Mouse (Mus musculus): ENCODE measurements around the gene Btg2. TPM values are rescaled to one million over a fixed set of nuclear protein-coding genes. Genes with fewer than 3 reads are reported as not detected.

Btg2 gene
- polyA plus RNA-seq, 1 experiment from 2014 or later: 6.0 TPM

- no peak overlapping the region for H3K4me3 ChIP-seq (ENCODE audit: inconsistent target)
- no peaks in the 10 kb centered on the region for H3K36me3 ChIP-seq (ENCODE audit: inconsistent target)
- no peaks in the 10 kb centered on the region for H3K79me2 ChIP-seq (ENCODE audit: inconsistent target)
- H3K27ac ChIP-seq: peak overlapping the region; percentile 81
- 16% methylated on average over 9 of the region's 9 CpGs for WGBS (ENCODE audit: missing documents)
These were observed 15.2 kb downstream of the Btg2 start for GRCm38 (mm10) chr1:134063773-134064125.

- Histone ChIP-seq H3K79me2 (ENCODE audit: inconsistent target) (no peaks in the 10 kb centered on the region), H3K4me3 (ENCODE audit: inconsistent target) (no peak overlapping the region), H3K36me3 (ENCODE audit: inconsistent target) (no peaks in the 10 kb centered on the region), H3K27ac (peak overlapping the region; percentile 81)
- WGBS (ENCODE audit: missing documents): 19% methylated on average over 31 of the region's 33 CpGs
These were observed 15.7 kb downstream of the Btg2 start for GRCm38 (mm10) chr1:134063086-134063772.

GRCm38 (mm10) chr1:134062411-134063085 lies 16.4 kb downstream of the Btg2 start:
- no peaks in the 10 kb centered on the region for H3K79me2 ChIP-seq (ENCODE audit: inconsistent target)
- no peaks in the 10 kb centered on the region for H3K36me3 ChIP-seq (ENCODE audit: inconsistent target)
- 55% methylated on average over 11 of the region's 11 CpGs for WGBS (ENCODE audit: missing documents)
- 0 out of 2 replicates have a peak overlapping the region, but pooled peaks have one; percentile 81 for H3K27ac ChIP-seq
- no peak overlapping the region for H3K4me3 ChIP-seq (ENCODE audit: inconsistent target)

GRCm38 (mm10) chr1:134061915-134062314 lies 17.0 kb downstream of the Btg2 start:
- H3K27ac ChIP-seq: no peak overlapping the region
- WGBS (ENCODE audit: missing documents): 88% methylated on average over 3 of the region's 3 CpGs
- H3K79me2 ChIP-seq (ENCODE audit: inconsistent target): no peaks in the 10 kb centered on the region
- no peak overlapping the region for H3K4me3 ChIP-seq (ENCODE audit: inconsistent target)
- no peaks in the 10 kb centered on the region for H3K36me3 ChIP-seq (ENCODE audit: inconsistent target)

DNA sequence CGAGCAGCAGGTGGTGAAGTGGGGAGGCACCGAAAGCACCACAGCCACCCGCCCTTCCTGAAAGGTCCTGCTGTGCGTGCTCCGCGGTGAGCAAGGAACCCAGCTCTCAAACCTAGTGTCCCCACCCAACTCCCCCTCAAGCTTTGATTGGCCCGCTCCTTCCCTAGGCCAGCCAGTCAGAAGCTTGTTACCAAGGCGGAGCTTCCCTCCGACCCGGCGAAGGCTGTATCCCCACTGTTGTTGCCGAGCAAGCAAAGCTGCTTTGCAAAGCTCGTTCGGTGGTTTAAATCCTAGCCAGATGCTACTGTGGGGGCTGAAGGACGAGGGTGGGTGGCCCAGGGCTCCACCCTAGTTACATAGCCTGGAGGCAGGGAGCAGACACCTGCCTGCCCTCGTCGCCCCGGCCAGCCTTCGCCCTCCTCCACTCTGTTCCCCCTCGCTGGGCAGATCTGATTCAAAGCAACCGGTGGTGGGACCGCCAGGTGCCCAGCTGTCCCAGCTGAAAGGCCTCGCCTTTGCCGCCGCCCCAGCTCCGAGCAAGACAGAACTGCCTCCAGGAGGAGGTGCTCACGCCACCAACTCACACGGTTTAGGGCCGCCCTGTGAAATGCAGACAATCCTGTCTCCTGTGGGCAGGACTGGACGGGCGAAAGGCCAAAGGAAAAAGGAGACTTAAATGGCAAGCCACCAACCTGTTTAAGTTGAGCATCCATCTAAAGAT lies 17.9 kb downstream of the Btg2 start:
- WGBS (ENCODE audit: missing documents): 15% methylated on average over 29 of the region's 31 CpGs
- Histone ChIP-seq H3K36me3 (ENCODE audit: inconsistent target) (no peaks in the 10 kb centered on the region), H3K79me2 (ENCODE audit: inconsistent target) (no peaks in the 10 kb centered on the region), H3K4me3 (ENCODE audit: inconsistent target) (peak overlapping the region; percentile 0; the same call in 1 of the 2 replicates), H3K27ac (0 out of 2 replicates have a peak overlapping the region, but pooled peaks have one; percentile 15)

DNA sequence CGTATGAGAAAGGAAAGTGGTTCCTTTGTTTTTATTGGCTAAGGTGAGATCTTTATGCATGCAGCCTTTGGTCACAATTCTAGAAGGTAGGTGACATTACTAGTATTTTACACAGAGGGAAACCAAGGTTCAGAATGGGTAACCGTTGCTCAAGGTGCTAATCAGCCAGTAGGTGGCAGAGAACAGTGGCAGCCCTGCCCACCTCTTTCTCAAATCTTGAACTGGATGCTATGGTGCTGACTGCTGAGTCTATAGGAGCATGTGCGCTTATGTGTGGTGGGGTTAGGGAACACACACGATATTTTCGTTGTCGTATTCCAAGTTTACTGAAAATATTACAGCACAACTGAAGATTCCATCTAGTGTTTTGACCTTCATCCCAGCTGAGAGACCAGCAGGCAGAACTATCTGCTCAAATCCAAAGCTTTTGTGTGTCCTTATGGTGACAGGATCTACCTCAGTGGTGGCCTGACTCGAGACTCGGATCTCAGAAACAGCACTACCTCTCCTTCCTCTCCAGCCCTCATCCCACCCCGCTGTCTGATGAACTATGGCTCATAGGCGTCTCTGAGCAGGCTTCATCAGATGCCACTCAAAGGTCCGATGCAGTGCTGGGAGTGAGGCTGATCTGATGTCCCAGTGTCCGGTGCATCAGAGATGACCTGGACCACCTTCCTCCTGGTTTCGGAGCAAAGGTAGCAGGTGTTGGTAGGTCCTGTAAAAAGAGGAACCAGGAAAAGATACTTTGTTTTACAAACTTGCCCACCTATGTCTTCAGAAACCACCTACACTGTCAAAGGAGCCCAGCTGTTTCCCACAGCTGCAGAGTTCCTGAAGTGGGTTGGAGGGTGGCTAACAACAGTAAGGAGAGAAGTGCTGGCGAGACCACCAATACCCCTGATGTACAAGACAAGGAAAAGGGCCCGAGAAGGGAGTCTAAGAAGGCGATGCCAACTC lies 18.9 kb downstream of the Btg2 start:
- Histone ChIP-seq H3K79me2 (ENCODE audit: inconsistent target) (no peaks in the 10 kb centered on the region), H3K4me3 (ENCODE audit: inconsistent target) (peak overlapping the region; percentile 0; the same call in 1 of the 2 replicates), H3K27ac (no peak overlapping the region), H3K36me3 (ENCODE audit: inconsistent target) (no peaks in the 10 kb centered on the region)
- WGBS (ENCODE audit: missing documents): 47% methylated on average over 16 of the region's 16 CpGs

- no peak overlapping the region for H3K27ac ChIP-seq
- WGBS (ENCODE audit: missing documents): 35% methylated on average over 6 of the region's 6 CpGs
- no peaks in the 10 kb centered on the region for H3K36me3 ChIP-seq (ENCODE audit: inconsistent target)
- no peak overlapping the region for H3K4me3 ChIP-seq (ENCODE audit: inconsistent target)
- H3K79me2 ChIP-seq (ENCODE audit: inconsistent target): no peaks in the 10 kb centered on the region
These were observed 20.1 kb downstream of the Btg2 start for GRCm38 (mm10) chr1:134058870-134059269.

DNA sequence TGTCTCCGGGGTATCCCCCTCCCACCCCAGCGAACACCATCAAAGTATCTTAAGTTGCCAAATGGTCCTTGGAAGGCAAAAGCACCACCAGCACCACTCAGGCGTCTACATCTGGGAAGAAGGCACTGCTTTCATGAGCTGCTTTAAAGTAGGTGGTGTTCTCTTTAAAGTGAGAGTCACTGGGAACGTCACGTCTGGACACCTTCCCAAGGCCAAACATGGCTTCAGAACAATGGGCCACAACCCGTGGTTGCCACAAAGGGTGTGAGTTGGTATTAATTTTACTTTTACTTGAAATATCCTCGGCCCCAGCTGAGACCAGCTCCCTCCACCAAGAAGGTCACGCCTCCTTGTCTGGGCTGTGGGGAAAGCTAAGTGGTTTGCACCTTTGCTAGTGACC lies 21.2 kb downstream of the Btg2 start:
- Histone ChIP-seq H3K4me3 (ENCODE audit: inconsistent target) (no peak overlapping the region), H3K36me3 (ENCODE audit: inconsistent target) (no peaks in the 10 kb centered on the region), H3K27ac (no peak overlapping the region), H3K79me2 (ENCODE audit: inconsistent target) (no peaks in the 10 kb centered on the region)
- 93% methylated on average over 8 of the region's 8 CpGs for WGBS (ENCODE audit: missing documents)

DNA sequence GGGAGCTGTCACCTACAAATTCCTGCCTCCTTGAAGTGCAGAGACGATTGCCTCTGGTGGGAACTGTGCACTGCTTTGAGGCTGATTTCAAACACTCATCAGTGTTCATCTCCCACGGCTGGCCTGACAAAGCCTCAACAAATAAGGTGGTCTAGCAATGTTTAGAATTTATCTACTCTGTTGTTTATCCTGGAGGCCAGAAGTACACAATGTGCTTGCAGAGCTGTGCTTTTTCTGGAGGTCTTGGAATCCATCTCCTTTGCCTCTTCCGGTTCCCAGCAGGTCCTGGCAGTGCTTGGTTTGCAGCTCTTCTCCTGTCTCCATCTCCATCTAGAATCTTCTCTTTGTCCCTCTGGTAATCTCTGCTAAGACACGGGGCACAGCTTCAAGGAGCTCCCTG lies 22.6 kb downstream of the Btg2 start:
- 94% methylated on average over 4 of the region's 4 CpGs for WGBS (ENCODE audit: missing documents)
- Histone ChIP-seq H3K27ac (no peak overlapping the region), H3K4me3 (ENCODE audit: inconsistent target) (no peak overlapping the region), H3K36me3 (ENCODE audit: inconsistent target) (no peaks in the 10 kb centered on the region), H3K79me2 (ENCODE audit: inconsistent target) (no peaks in the 10 kb centered on the region)

GRCm38 (mm10) chr1:134055666-134056245 lies 23.2 kb downstream of the Btg2 start:
- no peak overlapping the region for H3K27ac ChIP-seq
- no peaks in the 10 kb centered on the region for H3K79me2 ChIP-seq (ENCODE audit: inconsistent target)
- H3K4me3 ChIP-seq (ENCODE audit: inconsistent target): no peak overlapping the region
- 94% methylated on average over 9 of the region's 9 CpGs for WGBS (ENCODE audit: missing documents)
- no peaks in the 10 kb centered on the region for H3K36me3 ChIP-seq (ENCODE audit: inconsistent target)

DNA sequence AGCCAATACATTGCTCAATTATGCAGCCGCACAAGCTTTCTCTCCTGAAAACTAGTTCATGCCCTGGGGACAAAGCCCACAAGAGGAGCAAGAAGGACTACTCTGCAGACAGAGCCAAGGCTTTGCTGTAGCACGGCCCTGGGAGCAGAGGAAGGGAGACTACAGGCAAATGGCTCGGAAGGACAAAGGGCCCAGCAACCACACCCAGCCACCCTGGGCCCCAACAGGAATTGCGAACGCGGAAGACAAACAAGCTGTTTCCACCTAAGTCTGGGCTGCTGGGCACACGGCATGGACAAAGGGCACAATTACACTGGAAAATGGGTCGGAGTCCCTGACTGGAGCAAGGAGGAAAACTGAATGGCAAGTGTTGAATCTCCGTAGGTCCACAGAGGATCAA lies 23.9 kb downstream of the Btg2 start:
- Histone ChIP-seq H3K79me2 (ENCODE audit: inconsistent target) (no peaks in the 10 kb centered on the region), H3K36me3 (ENCODE audit: inconsistent target) (no peaks in the 10 kb centered on the region), H3K27ac (no peak overlapping the region), H3K4me3 (ENCODE audit: inconsistent target) (no peak overlapping the region)
- 88% methylated on average over 9 of the region's 9 CpGs for WGBS (ENCODE audit: missing documents)

- Histone ChIP-seq H3K36me3 (ENCODE audit: inconsistent target) (no peaks in the 10 kb centered on the region), H3K4me3 (ENCODE audit: inconsistent target) (no peak overlapping the region), H3K27ac (no peak overlapping the region), H3K79me2 (ENCODE audit: inconsistent target) (no peaks in the 10 kb centered on the region)
- WGBS (ENCODE audit: missing documents): 2% methylated on average over 6 of the region's 6 CpGs
These were observed 25.7 kb downstream of the Btg2 start for GRCm38 (mm10) chr1:134053207-134053606.

- H3K36me3 ChIP-seq (ENCODE audit: inconsistent target): no peaks in the 10 kb centered on the region
- no peak overlapping the region for H3K4me3 ChIP-seq (ENCODE audit: inconsistent target)
- 64% methylated on average over 6 of the region's 6 CpGs for WGBS (ENCODE audit: missing documents)
- H3K79me2 ChIP-seq (ENCODE audit: inconsistent target): no peaks in the 10 kb centered on the region
- no peak overlapping the region for H3K27ac ChIP-seq
These were observed 29.4 kb downstream of the Btg2 start for GRCm38 (mm10) chr1:134049542-134049941.

DNA sequence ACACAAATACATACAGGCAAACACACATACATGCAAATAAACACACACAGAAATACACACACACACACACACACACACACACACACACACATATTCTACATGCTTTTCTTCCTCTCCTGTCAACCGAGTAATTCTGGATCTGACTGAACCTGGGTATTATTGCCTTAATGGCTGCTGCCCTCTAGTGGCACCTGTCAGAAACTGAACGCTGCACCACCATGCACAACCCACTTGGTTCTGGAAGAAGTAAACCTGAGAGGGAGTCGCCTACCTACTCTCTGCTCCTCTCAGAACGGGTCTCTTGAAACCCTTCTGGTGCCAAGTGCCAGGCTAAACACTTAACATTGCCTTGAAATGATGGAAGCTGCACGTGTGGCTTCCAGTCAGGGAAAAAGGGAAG lies 30.2 kb downstream of the Btg2 start:
- Histone ChIP-seq H3K36me3 (ENCODE audit: inconsistent target) (no peaks in the 10 kb centered on the region), H3K79me2 (ENCODE audit: inconsistent target) (no peaks in the 10 kb centered on the region), H3K4me3 (ENCODE audit: inconsistent target) (no peak overlapping the region), H3K27ac (no peak overlapping the region)
- 3% methylated on average over 5 of the region's 5 CpGs for WGBS (ENCODE audit: missing documents)

Data from macrophage (primary cell).